Mouse (Mus musculus) fibroblast of lung, adult 2 months (primary cell): ENCODE measurements around the gene Gm29666.
"Not testable (repeated sequence)": the region's sequence is repeated elsewhere in the genome, so short reads cannot be mapped to it uniquely, and the experiment has no call there.

ENCODE experiments used
- DNase-seq: peaks from one replicate; pipeline ENCODE4 v3.0.0-alpha.2; 2011; ENCODE audit warnings: low read depth

The Gm29666 gene

DNA sequence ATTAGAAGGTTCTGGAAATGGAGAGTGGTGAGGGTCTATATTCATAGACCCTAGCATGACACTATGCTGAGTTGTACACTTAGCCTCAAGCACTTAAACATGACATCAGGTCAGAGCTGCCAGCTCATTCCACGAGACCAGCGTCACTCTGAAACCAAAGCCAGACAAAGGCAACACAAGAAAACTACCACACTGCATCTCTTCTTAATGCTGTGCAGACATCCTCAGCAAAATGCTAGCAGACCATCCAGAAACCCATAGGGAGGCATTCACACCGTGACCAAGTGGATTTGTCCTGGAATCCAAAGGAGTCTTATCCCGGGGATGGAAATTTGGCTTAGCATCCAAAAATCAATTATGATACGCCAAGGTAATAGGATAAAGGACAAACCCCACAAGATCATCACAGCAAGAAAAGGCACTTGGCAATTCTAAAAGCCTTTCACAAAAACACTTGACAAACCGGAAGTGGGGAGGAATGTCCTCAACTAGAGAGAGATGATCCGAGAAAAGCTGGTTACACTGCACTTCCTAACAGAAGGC lies 15.9 kb downstream of the Gm29666 start:
- no peak for DNase-seq

DNA sequence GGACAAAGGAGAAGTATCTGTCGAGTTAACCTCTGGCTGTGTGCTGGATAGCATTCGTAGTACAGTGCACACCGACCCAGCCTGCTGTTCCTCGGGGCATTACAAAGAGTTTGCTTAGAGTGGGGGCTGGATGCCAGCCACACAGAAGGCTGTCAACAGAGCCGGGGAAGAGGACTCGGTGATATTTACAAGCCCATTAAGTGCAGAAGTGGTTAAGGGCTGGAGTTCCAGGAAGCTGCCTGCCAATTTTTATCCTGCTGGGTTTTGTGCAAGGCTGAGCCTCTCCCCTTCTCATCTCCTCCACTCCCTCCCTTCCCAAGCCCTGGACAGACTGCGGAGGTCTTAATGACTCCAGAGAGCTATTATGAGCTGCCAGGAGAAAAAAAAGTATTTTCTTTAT lies 21.8 kb downstream of the Gm29666 start:
- no peak for DNase-seq

DNA sequence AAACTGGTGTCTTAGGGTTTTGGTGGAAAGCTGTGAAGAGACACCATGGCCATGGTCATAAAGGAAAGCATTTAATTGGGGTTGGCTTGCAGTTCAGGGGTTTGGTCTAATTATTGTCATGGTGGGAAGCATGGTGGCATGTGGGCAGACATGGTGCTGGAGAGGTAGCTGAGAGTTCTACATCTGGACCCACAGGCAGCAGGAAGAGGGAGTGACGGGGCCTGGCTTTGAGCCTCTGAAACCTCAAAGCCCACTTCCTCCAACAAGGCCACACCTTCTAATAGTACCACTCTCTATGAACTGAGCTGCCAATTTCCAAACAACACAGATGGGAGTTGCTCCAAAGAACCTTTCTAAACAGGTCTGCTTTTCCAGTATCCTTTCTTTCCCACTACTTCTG lies 23.2 kb downstream of the Gm29666 start:
- no peak for DNase-seq

DNA sequence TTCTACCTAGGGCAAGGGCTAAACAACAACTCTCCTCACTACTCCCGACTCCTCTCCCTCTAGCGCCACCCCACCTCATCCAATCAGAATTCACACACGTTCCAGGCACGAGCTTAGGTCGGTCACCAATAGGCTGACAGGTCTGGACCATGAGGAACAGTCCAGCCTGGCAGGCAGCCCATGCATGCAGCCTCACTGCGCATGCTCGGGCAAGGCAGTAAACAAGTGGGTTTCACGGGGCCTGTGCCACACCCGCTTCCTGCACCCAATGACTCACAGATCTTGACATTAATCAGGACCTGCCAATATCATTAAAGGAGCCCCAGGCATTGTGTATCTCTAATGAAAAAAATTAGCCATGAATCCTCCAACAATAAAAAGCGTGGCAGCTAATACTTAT lies 23.6 kb downstream of the Gm29666 start:
- DNase-seq = not testable (repeated sequence)

DNA sequence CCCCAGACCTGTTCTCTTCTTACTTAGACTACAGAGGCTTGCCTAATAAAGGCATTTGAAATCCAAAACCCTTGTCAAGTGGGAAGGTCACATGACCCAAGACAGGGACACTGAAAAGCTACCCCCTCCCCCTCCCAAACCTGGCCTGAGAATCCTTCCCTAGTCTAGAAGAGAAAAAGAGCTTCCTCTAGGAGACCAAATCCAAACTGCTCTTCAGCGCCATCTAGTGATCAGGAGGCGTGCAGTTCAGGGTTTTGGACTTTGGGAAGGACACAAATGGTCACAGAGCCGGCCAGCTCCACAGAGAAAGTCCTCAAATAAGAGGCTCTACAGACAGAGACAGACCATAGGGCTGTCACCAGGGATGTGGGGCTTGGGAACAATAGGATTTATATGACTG lies 28.2 kb downstream of the Gm29666 start:
- peak; percentile 13 for DNase-seq

DNA sequence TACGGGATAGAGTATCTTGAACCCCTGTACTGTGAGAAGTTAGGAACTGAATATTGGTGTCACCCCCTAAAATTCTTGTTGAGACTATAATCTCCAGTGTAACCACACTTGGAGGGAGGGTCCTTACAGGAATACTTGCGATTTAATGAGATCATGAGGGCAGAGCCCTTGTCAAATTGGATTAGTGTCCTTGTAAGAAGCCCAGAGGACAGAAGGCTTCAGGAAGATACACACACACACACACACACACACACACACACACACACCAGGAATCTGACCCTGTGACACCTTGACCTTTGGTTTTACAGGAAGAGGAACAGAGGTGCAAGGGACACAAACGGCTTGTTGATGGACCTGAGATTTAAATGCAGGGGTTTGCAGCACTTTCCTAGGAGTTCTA lies 28.6 kb downstream of the Gm29666 start:
- no peak for DNase-seq

DNA sequence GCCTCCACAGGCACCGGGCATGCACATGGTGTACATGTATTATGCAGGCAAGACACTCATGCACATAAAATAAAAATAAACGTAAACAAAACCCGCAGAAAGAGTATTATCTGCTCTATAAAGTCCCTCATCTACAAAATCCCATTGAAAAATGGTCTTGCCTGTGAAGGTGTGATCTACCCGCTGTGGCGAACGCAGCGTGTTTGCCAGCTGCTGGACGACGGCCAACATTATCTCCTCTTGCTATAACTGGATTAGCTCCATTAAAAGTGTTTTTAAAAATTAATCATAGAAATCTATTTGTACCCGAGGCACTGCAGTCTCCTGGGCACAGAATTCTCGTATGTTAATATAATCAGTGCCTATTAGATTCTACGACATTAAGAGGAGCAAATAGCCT lies 31.8 kb downstream of the Gm29666 start:
- DNase-seq = no peak

DNA sequence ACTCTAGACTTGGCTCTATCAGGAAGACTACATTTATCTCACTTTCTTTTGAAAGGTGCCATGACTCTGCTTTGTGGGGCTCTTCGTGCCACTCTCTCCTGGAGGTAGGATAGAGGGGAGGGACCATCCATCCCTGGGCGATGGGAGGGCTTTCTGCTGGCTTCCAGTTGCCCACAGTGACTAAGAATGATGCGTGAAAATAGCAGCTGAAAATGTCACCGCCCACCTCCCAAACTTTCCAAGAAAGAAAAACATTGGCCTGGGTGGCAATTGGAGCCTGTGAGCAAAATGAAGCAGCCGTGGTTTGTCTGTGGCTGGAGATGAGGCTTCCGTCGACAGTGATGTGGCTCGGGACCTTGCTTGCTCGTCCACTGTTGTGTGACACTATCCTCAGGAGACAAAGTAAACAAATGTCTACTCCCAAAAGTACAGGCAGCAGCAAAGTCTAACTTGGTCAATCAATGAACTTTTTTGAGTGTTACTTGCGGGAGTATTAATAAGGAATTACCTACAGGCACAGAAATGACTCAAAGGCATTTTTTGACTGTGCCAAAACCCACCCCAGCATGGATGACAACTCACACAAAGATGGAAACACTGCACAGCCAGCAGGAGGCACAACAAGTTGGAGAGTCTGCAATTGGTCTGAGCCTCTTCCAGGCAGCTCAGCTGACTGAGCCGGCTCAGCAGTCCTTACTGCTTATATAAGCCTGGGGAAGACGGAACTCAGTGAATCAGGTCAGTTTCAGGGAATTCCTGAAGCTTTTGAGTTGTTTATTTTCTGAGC lies 42.6 kb downstream of the Gm29666 start:
- DNase-seq = no peak

DNA sequence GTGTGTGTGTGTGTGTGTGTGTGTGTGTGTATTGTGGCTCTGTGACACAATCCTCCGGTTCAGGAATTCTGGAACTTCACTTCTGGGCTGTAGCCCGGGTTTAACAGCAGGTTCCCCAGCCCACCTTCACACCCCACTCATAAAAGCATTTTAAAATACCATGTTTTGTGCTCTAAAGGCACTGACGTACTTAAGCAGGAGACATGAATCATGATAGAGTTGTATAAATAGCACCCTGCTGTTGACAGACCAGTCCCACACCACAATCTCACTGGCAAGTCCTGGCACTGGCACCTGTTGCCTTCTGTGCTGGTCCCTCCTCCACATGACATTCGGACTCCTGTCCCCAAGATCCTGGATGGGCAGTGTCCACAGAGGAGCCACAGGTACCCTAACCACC lies 46.0 kb downstream of the Gm29666 start:
- no peak for DNase-seq

DNA sequence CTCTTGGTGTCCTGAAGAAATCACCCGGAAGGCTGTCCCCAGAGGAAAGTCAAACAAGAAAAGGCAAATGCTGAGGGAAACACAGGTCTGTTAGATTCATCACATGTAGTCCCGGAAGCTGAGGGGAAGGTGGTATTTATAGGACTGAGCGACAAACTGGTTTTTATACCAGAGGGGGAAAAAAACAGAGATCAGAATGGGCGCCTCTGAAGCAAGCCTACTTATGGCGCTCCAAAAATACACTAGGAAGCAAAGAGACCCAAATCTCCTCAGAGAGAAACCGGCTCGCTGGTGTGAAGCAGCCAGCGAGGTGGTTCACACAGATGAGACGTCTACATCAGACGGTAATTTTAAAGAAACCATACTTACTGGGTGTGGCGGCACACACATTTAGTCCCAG lies 46.8 kb downstream of the Gm29666 start:
- DNase-seq = no peak

DNA sequence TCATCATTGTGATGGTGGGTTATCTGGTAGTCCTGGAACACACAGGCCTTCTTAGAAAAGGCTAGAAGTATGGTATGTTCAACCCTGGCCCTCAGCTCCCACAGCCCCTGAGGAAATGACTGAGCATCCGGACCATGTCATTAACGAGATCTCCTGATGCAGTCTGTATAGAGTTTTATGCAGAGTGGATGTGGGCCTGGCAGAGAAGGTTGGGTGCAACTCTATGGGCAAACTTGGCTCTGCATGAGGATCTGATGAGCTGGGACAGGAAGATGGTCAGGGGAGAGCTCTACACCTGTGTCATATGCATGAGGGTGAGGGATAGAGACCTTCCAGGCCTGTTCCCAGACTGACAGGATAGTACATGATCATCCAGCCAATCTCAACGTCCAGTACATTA lies 48.0 kb downstream of the Gm29666 start:
- DNase-seq = no peak

DNA sequence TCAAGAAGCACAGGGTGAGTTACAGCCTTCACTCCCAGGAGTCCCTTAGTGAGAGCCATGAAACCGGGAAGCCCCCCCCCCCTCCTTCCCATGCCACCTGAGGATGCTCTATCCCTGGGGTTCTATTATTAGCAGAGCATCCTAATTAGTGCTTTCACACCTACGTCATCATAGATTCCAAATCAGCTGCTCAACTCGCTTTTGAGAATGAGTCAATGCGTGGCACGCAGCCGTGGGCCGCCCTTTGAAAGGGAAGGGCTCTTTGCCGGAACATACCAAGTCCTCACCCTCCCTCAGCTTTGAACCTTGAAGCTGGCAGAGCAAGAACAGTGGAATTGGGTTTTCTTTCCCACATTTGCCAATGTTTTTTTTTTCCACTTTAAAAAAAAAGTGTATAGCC lies 57.9 kb downstream of the Gm29666 start:
- no peak for DNase-seq
